ENCODE assay signal across 20 mouse cellular contexts in the genomic region with DNA sequence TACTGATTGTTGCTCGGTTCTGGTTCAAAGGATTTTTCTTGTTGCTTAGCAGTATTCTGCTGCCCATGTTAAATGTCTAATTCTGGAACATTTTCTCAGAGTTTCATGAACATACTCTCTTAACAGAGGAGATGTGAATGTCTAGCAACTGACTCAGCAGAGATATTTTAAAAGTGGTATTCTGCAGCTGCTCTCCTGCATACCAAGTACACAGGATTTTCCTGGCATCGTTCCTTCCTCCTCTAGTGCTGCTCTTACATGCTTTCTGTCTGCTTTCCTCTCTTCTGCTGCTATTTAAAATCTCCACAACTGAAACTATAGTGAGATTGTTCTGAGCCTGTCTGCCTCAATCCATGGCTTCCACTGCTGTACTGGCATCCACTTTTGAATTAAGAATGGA. TPM values are rescaled to one million over a fixed set of nuclear protein-coding genes. Genes with fewer than 3 reads are reported as not detected.
DNase-seq lines count a peak whose midpoint lies in the region; ATAC-seq lines count a peak whose summit lies in the region.
"Had no signal": no experiment of that assay in that cellular context is flagged by ENCODE, and none has a peak within 500 bp of the region (broad histone marks: within the 10 kb centered on the region; RNA-seq: fewer than 3 reads in every experiment).

No protein-coding gene starts in this region.

- ATAC-seq in liver, embryonic 12.5 days, result no peak

- H3K4me2 ChIP-seq in liver, embryonic 12.5 days, result no peak overlapping the region
- H3K4me2 ChIP-seq: heart, embryonic 12.5 days; hindbrain, embryonic 13.5 days; neural tube, embryonic 13.5 days had no signal

- intact Hi-C loops in left cerebral cortex, postnatal 4 days (cut with DNase I), result no loop called here
- intact Hi-C loops in left cerebral cortex, postnatal 25 days (cut with DNase I), result no loop called here

- 58% methylated on average over 2 of the region's 2 CpGs for WGBS in liver, embryonic 12.5 days (ENCODE audit: insufficient replicate concordance)

- H3K36me3 ChIP-seq in liver, embryonic 12.5 days, result no peaks in the 10 kb centered on the region
- H3K36me3 ChIP-seq: heart, embryonic 12.5 days; hindbrain, embryonic 13.5 days; neural tube, embryonic 13.5 days had no signal

- H3K27ac ChIP-seq in liver, embryonic 12.5 days, result no peak overlapping the region
- H3K27ac ChIP-seq: hindbrain, embryonic 13.5 days; liver, embryonic 14.5 days; neural tube, embryonic 13.5 days had no signal

- H3K4me1 ChIP-seq in liver, embryonic 12.5 days, result no peaks in the 10 kb centered on the region
- H3K4me1 ChIP-seq: heart, embryonic 12.5 days; hindbrain, embryonic 13.5 days; neural tube, embryonic 13.5 days had no signal

- peak; percentile 25 for DNase-seq in left cerebral cortex, adult 11 months (ENCODE audit: low spot score)
- no peak for DNase-seq in left cerebral cortex, postnatal 4 days
- DNase-seq in fibroblast of lung, adult 2 months (ENCODE audit: low read depth), result peak; percentile 1
- peak; percentile 7 to 86 for DNase-seq in left cerebral cortex, postnatal 25 days (ENCODE audit: low spot score in 2 of 2)
- peak; percentile 82 for DNase-seq in telencephalon, adult 2 months (ENCODE audit: low read depth, low spot score)
- no peak for DNase-seq in embryo, embryonic 9.5 days (ENCODE audit: extremely low spot score)
- DNase-seq: adrenal gland, postnatal 25 days; cerebellum, adult 18-20 months; kidney, adult 11 months; lung, postnatal 4 days; midbrain, embryonic 14.5 days; retina, postnatal 1 day; thymus, postnatal 25 days had no signal

- H3K27me3 ChIP-seq in liver, embryonic 12.5 days (replicated peaks), result no peaks in the 10 kb centered on the region
- H3K27me3 ChIP-seq: heart, embryonic 12.5 days; hindbrain, embryonic 13.5 days; neural tube, embryonic 13.5 days had no signal

- H3K4me3 ChIP-seq in liver, embryonic 12.5 days, result no peak overlapping the region
- H3K4me3 ChIP-seq: heart, embryonic 12.5 days; hindbrain, embryonic 13.5 days; neural tube, embryonic 13.5 days had no signal

- H3K9me3 ChIP-seq in liver, embryonic 12.5 days (replicated peaks), result no peaks in the 10 kb centered on the region
- H3K9me3 ChIP-seq: heart, embryonic 12.5 days; hindbrain, embryonic 13.5 days; neural tube, embryonic 13.5 days had no signal

- H3K9ac ChIP-seq in liver, embryonic 12.5 days, result no peak overlapping the region
- H3K9ac ChIP-seq: heart, embryonic 12.5 days; hindbrain, embryonic 13.5 days; liver, embryonic 14.5 days; neural tube, embryonic 13.5 days had no signal

RNA-seq across cellular contexts. Expression of a gene that starts 16.7 kb away (rescaled TPM):
- total RNA-seq in left cerebral cortex, postnatal 4 days (2021), result under 1 TPM in 1 of 2 experiments, not detected in 1; 0.40 TPM
- total RNA-seq in left cerebral cortex, postnatal 25 days (2021), result under 1 TPM in 1 of 2 experiments, not detected in 1; 0.37 TPM
- 0.12 TPM in 1 of 2 replicates, not detected in the other for polyA plus RNA-seq in liver, embryonic 12.5 days (2016; fragmentation: Nextera tagmentation; extraction: Ambion mirVana)
- total RNA-seq: gastrocnemius, adult 8-10 months; layer of hippocampus, adult 8-10 months had no signal
- polyA plus RNA-seq: heart, embryonic 12.5 days; midbrain, embryonic 14.5 days; neural tube, embryonic 13.5 days had no signal

RNA-seq across cellular contexts. Expression of a gene that starts 55.6 kb away (rescaled TPM):
- 1 to 10 TPM; 4.6 to 6.3 TPM for total RNA-seq in left cerebral cortex, postnatal 4 days (2021)
- 1 to 10 TPM; 4.3 to 4.7 TPM for total RNA-seq in left cerebral cortex, postnatal 25 days (2021)
- polyA plus RNA-seq in liver, embryonic 12.5 days (2016; fragmentation: Nextera tagmentation; extraction: Ambion mirVana), result 27.9 and 29.3 TPM in 2 replicates

Comparison
In these comparisons a context has a peak if more than half of its experiments do, and no peak if none do; other contexts are left out.
1. DNase-seq: peak in left cerebral cortex, adult 11 months (single experiment), fibroblast of lung, adult 2 months (single experiment), left cerebral cortex, postnatal 25 days (2 of 2) and telencephalon, adult 2 months (single experiment); none in left cerebral cortex, postnatal 4 days (single experiment) and embryo, embryonic 9.5 days (single experiment).